8 mouse cellular contexts compared by ENCODE assay signal in genomic region chr6:117907979-117908355, GRCm38 (mm10). TPM values are rescaled to one million over a fixed set of nuclear protein-coding genes. Genes with fewer than 3 reads are reported as not detected.
DNase-seq lines count a peak whose midpoint lies in the region; ATAC-seq and TF ChIP-seq lines count a peak whose summit lies in the region.

No protein-coding gene starts in this region.

- H3K4me1 ChIP-seq in heart, adult 2 months (ENCODE audit: control insufficient read depth, insufficient read depth, low read length) = peaks cover 9% of the 10 kb centered on the region
- H3K4me1 ChIP-seq in forebrain, embryonic 11.5 days (replicated peaks; ENCODE audit: control insufficient read depth, insufficient read depth, low read length) = 0 out of 2 replicates have a peak, but pooled peaks cover 1% of the 10 kb centered on the region
- H3K4me1 ChIP-seq in liver, embryonic 13.5 days (replicated peaks) = peaks cover 72% of the 10 kb centered on the region

- peak overlapping the region; percentile 89 for H3ac ChIP-seq in C2C12 (ENCODE audit: control insufficient read depth, insufficient read length, low read depth)

- no peak for DNase-seq in heart, adult 2 months
- DNase-seq in heart, postnatal 14 days = no peak
- no peak for DNase-seq in forebrain, embryonic 11.5 days (ENCODE audit: low spot score)
- no peak for DNase-seq in liver, embryonic 13.5 days
- peak; percentile 71 for DNase-seq in testis, postnatal 10 days (ENCODE audit: low spot score)
- DNase-seq in layer of hippocampus, adult 8-10 months (ENCODE audit: low spot score in 2 of 2) = no peak
- DNase-seq in adrenal gland, postnatal 14 days = no peak

- H3K27ac ChIP-seq in heart, adult 2 months = peak overlapping the region; percentile 96
- peak overlapping the region; percentile 83 for H3K27ac ChIP-seq in forebrain, embryonic 11.5 days (ENCODE audit: low read depth, low read length)
- peak overlapping the region; percentile 94 for H3K27ac ChIP-seq in liver, embryonic 13.5 days

- no peak for TF ChIP-seq CTCF in heart, adult 2 months (IDR thresholded peaks at IDR 0.05)
- no peak for TF ChIP-seq CTCF in C2C12 (IDR thresholded peaks at IDR 0.05; ENCODE audit: control insufficient read depth, insufficient read depth, insufficient read length)

- TF ChIP-seq EP300 in heart, adult 2 months (IDR thresholded peaks at IDR 0.05; ENCODE audit: insufficient read depth, low read depth, low read length) = no peak

- H3K4me3 ChIP-seq in heart, adult 2 months = peak overlapping the region; percentile 96
- H3K4me3 ChIP-seq in C2C12 (ENCODE audit: insufficient read depth, poor library complexity, severe bottlenecking) = peak overlapping the region; percentile 98
- H3K4me3 ChIP-seq in forebrain, embryonic 11.5 days (ENCODE audit: low read depth, low read length) = peak overlapping the region; percentile 99
- H3K4me3 ChIP-seq in liver, embryonic 13.5 days (replicated peaks) = peak overlapping the region; percentile 100

- no peaks in the 10 kb centered on the region for H3K27me3 ChIP-seq in heart, adult 2 months (ENCODE audit: control insufficient read depth, insufficient read depth, low read length)
- H3K27me3 ChIP-seq in C2C12 (ENCODE audit: control insufficient read depth, insufficient read depth, insufficient read length) = no peaks in the 10 kb centered on the region
- no peaks in the 10 kb centered on the region for H3K27me3 ChIP-seq in forebrain, embryonic 11.5 days (ENCODE audit: control insufficient read depth, insufficient read depth, low read length)
- H3K27me3 ChIP-seq in liver, embryonic 13.5 days = no peaks in the 10 kb centered on the region

- peaks cover 58% of the 10 kb centered on the region for H3K79me3 ChIP-seq in C2C12 (ENCODE audit: low read depth)

- peak overlapping the region; percentile 87 for H3K4me2 ChIP-seq in forebrain, embryonic 11.5 days (ENCODE audit: low read depth, low read length, severe bottlenecking)
- H3K4me2 ChIP-seq in liver, embryonic 13.5 days = peak overlapping the region; percentile 95

- no peak for TF ChIP-seq POLR2A in heart, adult 2 months (IDR thresholded peaks at IDR 0.05; ENCODE audit: insufficient read depth, low read depth, low read length)

- intact Hi-C loops in heart, adult 2 months (cut with DNase I) = loop anchor here (1.0 to 2.0 kb wide), 3 partner anchors 8 to 67 kb away; partner anchors contain the start of gene Zfp637
- intact Hi-C loops in heart, postnatal 14 days (cut with DNase I) = loop anchor here (2.0 kb wide), 1 partner anchor 13 kb away; no protein-coding TSS in a partner anchor

- peak overlapping the region; percentile 97 for H3K9ac ChIP-seq in heart, adult 2 months (ENCODE audit: low read depth, low read length)
- H3K9ac ChIP-seq in forebrain, embryonic 11.5 days (ENCODE audit: low read length) = peak overlapping the region; percentile 96
- H3K9ac ChIP-seq in liver, embryonic 13.5 days = peak overlapping the region; percentile 99

- H3K9me3 ChIP-seq in forebrain, embryonic 11.5 days (ENCODE audit: control insufficient read depth, low read length) = no peaks in the 10 kb centered on the region
- H3K9me3 ChIP-seq in liver, embryonic 13.5 days (replicated peaks) = no peaks in the 10 kb centered on the region

- WGBS in heart, adult 2 months = 1% methylated on average over 26 of the region's 26 CpGs
- WGBS in forebrain, embryonic 11.5 days = 0% methylated on average over 26 of the region's 26 CpGs
- under 1% methylated on average over 26 of the region's 26 CpGs for WGBS in liver, embryonic 13.5 days (ENCODE audit: insufficient replicate concordance)

- peaks cover 13% of the 10 kb centered on the region for H3K36me3 ChIP-seq in heart, adult 2 months (ENCODE audit: control insufficient read depth, insufficient read depth, low read length)
- H3K36me3 ChIP-seq in C2C12 (ENCODE audit: control insufficient read depth, insufficient read depth) = peaks cover 24% of the 10 kb centered on the region
- H3K36me3 ChIP-seq in forebrain, embryonic 11.5 days (ENCODE audit: control insufficient read depth, insufficient read depth, low read length) = no peaks in the 10 kb centered on the region
- H3K36me3 ChIP-seq in liver, embryonic 13.5 days = no peaks in the 10 kb centered on the region

- ATAC-seq in forebrain, embryonic 11.5 days (replicated peaks; ENCODE audit: low FRiP score) = no peak; the same call in 1 of the 2 replicates
- ATAC-seq in liver, embryonic 13.5 days (ENCODE audit: low read depth) = no peak; the same call in 1 of the 2 replicates

- peaks cover 3% of the 10 kb centered on the region for H3K79me2 ChIP-seq in heart, adult 2 months (replicated peaks; ENCODE audit: control insufficient read depth, insufficient read depth, low read length)
- H3K79me2 ChIP-seq in C2C12 (ENCODE audit: control insufficient read depth, insufficient read depth) = peaks cover 73% of the 10 kb centered on the region

TF ChIP-seq in C2C12, 6 proteins besides CTCF, POLR2A, EP300 and RAD21:
- no peak for TF ChIP-seq FOSL1 (IDR thresholded peaks at IDR 0.05; ENCODE audit: insufficient read depth, low read length, poor library complexity, severe bottlenecking)
- no peak for TF ChIP-seq MYOD1 (IDR thresholded peaks at IDR 0.05; ENCODE audit: control insufficient read depth, insufficient read length, low read depth)
- TF ChIP-seq MYOG (IDR thresholded peaks at IDR 0.05; ENCODE audit: control insufficient read depth, extremely low read depth, insufficient read length) = no peak
- no peak for TF ChIP-seq USF1 (IDR thresholded peaks at IDR 0.05; ENCODE audit: low read depth)

RNA-seq across cellular contexts. Expression of gene Hnrnpf, which starts 7.8 kb away (rescaled TPM):
- total RNA-seq in heart, adult 2 months (2021) = 100 to 1,000 TPM; 185 to 192 TPM
- 66.1 and 95.9 TPM in 2 replicates for polyA plus RNA-seq in heart, adult 2 months (2012; rRNA removed)
- total RNA-seq in heart, postnatal 14 days (2021) = 100 to 1,000 TPM; 228 to 255 TPM
- 374 TPM for polyA plus RNA-seq in C2C12 (2012; fragmentation: generic; extraction: Trizol)
- polyA plus RNA-seq in forebrain, embryonic 11.5 days (2014; fragmentation: Nextera tagmentation; extraction: Ambion mirVana) = 782 and 811 TPM in 2 replicates
- polyA plus RNA-seq in liver, embryonic 13.5 days (2015; fragmentation: Nextera tagmentation; extraction: Ambion mirVana) = 594 and 691 TPM in 2 replicates
- total RNA-seq in layer of hippocampus, adult 8-10 months (2022) = 100 to 1,000 TPM; 119 to 160 (median 148) TPM
- total RNA-seq in adrenal gland, postnatal 14 days (2021) = 385 and 431 TPM in 2 replicates

RNA-seq across cellular contexts. Expression of gene Fxyd4, which starts 29.5 kb away (rescaled TPM):
- not detected for total RNA-seq in heart, adult 2 months (2021)
- 0.25 TPM in 1 of 2 replicates, not detected in the other for polyA plus RNA-seq in heart, adult 2 months (2012; rRNA removed)
- not detected for total RNA-seq in heart, postnatal 14 days (2021)
- 0.75 TPM for polyA plus RNA-seq in C2C12 (2012; fragmentation: generic; extraction: Trizol)
- 2.8 and 3.9 TPM in 2 replicates for polyA plus RNA-seq in forebrain, embryonic 11.5 days (2014; fragmentation: Nextera tagmentation; extraction: Ambion mirVana)
- 0.37 and 0.38 TPM in 2 replicates for polyA plus RNA-seq in liver, embryonic 13.5 days (2015; fragmentation: Nextera tagmentation; extraction: Ambion mirVana)
- not detected for total RNA-seq in layer of hippocampus, adult 8-10 months (2022)
- not detected in 2 replicates for total RNA-seq in adrenal gland, postnatal 14 days (2021)

RNA-seq across cellular contexts. Expression of gene Zfp239, which starts 46.1 kb away (rescaled TPM):
- total RNA-seq in heart, adult 2 months (2021) = under 1 TPM; 0.47 to 0.64 TPM
- polyA plus RNA-seq in heart, adult 2 months (2012; rRNA removed) = 0.09 and 0.29 TPM in 2 replicates
- total RNA-seq in heart, postnatal 14 days (2021) = 1 to 10 TPM in 1 of 2 experiments, under 1 TPM in 1; 0.22 to 1.1 TPM
- polyA plus RNA-seq in C2C12 (2012; fragmentation: generic; extraction: Trizol) = 4.4 TPM
- 14.4 and 16.9 TPM in 2 replicates for polyA plus RNA-seq in forebrain, embryonic 11.5 days (2014; fragmentation: Nextera tagmentation; extraction: Ambion mirVana)
- 3.0 and 4.1 TPM in 2 replicates for polyA plus RNA-seq in liver, embryonic 13.5 days (2015; fragmentation: Nextera tagmentation; extraction: Ambion mirVana)
- total RNA-seq in layer of hippocampus, adult 8-10 months (2022) = 10 to 100 TPM; 32.3 to 45.5 (median 38.4) TPM
- 3.1 and 3.6 TPM in 2 replicates for total RNA-seq in adrenal gland, postnatal 14 days (2021)
